Mouse (Mus musculus) bone marrow macrophage, adult 2 months (primary cell): ENCODE data around the gene Gas6. TPM values are rescaled to one million over a fixed set of nuclear protein-coding genes. Genes with fewer than 3 reads are reported as not detected.
A peak's percentile ranks its signal among the peaks of the same experiment; 100 is the strongest.

Experiments
- H3K27ac ChIP-seq: 2 replicates; pipeline ENCODE4 v1.5.1; 2012; ENCODE audit warnings: low read depth, low read length; ENCODE audit not compliant: insufficient read depth
- H3K4me1 ChIP-seq: 2 replicates; pipeline ENCODE4 v1.6.1; 2012; ENCODE audit warnings: low read length; ENCODE audit not compliant: control insufficient read depth, insufficient read depth
- H3K4me3 ChIP-seq: 2 replicates; pipeline ENCODE4 v1.5.1; 2012; ENCODE audit warnings: mild to moderate bottlenecking, low read length, moderate library complexity; ENCODE audit not compliant: insufficient read depth
- CTCF ChIP-seq: IDR thresholded peaks from 2 replicates; pipeline ENCODE4 v1.5.1; 2012; ENCODE audit warnings: low read depth, mild to moderate bottlenecking, low read length, moderate library complexity
- POLR2A ChIP-seq: IDR thresholded peaks from 2 replicates; pipeline ENCODE4 v1.6.1; 2012; ENCODE audit warnings: mild to moderate bottlenecking, low read depth, low read length, borderline replicate concordance
- polyA plus RNA-seq: library from polyadenylated mRNA; stranded (reverse); fragments of >200 nt; gene quantifications from 2 replicates; pipeline ENCODE4 v1.2.4, GENCODE M21; 2012; ENCODE audit not compliant: missing spikeins, insufficient read depth, insufficient read length

Gas6 gene
- polyA plus RNA-seq, 1 experiment, result 319 TPM

DNA sequence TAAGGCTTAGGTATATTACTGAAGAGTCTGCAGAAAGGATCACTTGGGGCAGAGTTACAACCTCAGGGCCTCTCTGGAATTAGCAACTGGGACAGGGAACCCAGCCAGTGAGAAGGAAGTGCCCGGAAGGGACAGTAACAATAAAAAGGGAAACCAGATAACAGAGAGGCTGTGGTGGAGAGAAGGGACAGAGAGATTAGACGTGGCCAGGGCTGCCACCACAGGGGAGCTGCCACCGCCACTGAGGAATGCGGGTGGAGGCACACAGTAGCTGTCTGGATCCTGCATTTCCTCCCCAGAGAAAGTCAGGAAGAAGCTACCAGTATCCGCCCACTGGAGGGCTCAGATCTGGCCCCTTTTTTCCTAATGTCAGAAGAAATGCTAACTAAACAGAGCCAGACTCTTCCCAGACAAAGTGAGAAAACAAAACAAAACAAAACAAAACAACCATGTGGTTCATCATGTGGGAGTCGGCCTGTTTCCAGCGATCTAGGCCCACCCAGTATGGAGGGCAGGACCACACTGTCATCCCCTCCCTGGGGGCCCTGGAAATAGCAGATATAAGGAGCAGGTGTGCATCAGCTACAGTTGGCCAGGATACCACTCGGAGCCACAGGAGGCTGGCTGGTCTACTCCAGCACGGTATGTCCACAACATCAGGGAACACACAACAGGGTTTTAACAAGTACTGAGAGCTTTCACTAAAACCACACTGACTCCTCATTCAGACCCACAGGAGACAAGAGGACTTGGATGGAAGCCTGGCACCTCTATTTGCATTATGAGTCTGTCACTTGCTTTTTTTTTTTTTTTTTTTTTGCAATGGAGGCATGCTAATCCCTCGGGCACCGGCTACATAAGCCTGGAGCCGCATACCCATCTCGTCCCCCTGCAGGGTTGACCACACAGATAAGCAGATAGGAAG lies 4.0 kb downstream of the Gas6 start:
- Histone ChIP-seq H3K27ac (0 out of 2 replicates have a peak overlapping the region, but pooled peaks have one; percentile 10), H3K4me3 (no peak overlapping the region), H3K4me1 (peaks cover 37% of the 10 kb centered on the region)
- TF ChIP-seq CTCF, result no peak
- TF ChIP-seq POLR2A, result no peak

DNA sequence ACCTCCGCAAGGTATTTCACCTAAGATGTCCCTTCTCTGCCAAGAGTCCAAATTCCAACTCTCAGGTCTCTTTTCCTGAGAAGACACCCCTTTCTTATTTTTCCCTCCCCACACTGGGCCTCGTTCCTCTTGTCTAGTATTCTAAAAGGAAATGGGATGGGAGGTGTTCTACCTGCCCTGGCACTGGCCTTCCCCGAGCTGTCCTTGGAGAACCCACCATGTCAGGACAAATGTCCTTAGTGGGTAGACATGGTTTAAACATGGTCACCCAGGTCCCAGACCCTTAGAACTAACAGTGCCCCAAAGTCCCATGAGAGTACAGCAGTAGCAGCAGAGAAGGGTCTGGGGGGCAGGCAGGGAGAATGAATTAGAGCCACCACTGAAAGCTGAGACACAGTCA lies 4.9 kb downstream of the Gas6 start:
- Histone ChIP-seq H3K4me1 (peaks cover 31% of the 10 kb centered on the region), H3K27ac (no peak overlapping the region), H3K4me3 (no peak overlapping the region)
- TF ChIP-seq POLR2A (no peak), CTCF (no peak)

DNA sequence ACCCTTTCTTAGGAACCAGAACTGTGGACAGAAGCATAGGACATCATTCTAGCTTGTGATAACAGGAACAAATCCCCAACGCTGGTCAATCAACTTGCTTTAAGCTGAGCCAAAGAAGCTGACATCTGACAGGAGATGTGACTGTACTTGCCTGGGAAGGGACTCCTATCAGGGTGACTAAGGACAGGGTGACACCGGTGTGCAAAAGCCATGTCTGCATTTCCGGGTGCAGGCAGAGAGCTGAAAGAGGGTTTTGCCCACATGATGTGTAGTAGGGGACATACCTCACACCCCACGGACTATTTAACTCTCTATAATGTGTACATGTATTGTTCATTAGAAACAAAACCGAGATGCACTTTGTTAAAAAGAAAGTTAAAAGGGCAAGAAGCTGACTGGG lies 11.1 kb downstream of the Gas6 start:
- peaks cover 6% of the 10 kb centered on the region for H3K4me1 ChIP-seq
- H3K4me3 ChIP-seq, result no peak overlapping the region
- H3K27ac ChIP-seq, result no peak overlapping the region
- TF ChIP-seq POLR2A, result no peak
- no peak for TF ChIP-seq CTCF

DNA sequence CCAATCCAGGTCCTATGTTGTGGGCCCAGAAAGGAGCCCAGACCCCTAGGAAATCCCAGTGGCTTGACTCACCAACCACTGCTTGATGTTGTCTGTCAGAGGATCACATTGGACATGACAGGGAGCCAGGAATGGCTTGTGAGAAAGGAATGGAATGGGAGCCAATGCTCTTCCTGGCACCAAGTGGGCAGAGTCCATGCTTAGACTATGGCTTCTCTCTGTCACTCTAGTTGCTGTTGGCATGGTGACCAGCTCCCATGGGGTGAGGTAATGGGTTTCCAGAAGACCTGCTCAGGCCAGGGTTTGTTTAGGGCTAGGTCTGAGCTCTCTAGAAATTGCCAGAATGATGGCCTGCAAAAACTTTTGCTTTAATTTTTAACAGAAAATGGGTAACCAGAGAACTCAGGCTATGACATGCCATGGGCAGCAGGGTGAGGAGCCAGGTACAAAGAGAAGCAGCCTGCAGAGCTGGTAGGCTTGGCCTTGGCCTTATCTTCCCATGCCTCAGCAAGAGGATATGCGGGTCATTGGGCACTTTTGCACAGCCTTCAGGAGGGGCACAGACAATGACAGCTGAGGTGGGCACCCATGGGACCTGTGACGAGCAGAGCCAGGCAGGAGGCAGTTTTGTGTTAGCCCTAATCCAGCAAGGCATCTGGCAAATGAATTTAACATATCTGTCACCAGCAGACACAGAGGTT lies 12.0 kb downstream of the Gas6 start:
- no peak for TF ChIP-seq POLR2A
- peaks cover 3% of the 10 kb centered on the region; the same call in 1 of the 2 replicates for H3K4me1 ChIP-seq
- H3K27ac ChIP-seq, result no peak overlapping the region

DNA sequence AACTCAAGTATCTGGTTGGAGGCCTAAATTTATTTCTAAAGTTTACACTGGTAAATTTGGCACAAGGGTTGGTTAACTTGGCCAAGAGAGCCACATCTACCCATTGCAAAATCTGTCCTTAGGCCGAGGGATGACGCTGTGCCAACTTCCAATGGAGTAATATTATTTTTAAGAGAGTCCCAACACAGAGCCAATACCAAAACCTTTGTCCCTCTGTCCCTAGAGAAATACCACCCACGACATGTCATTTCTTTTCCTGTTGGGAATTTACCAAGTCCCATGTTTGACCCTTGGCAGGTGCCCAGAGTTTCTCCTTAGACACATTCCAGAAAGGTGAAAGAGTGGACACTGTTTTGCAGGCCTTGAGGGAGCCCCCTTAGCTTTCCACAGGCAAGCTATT lies 12.7 kb downstream of the Gas6 start:
- no peak overlapping the region for H3K27ac ChIP-seq
- TF ChIP-seq POLR2A (no peak), CTCF (no peak)

More for the DNA sequence above, 12.0 kb downstream of the Gas6 start:
- no peak overlapping the region for H3K4me3 ChIP-seq

DNA sequence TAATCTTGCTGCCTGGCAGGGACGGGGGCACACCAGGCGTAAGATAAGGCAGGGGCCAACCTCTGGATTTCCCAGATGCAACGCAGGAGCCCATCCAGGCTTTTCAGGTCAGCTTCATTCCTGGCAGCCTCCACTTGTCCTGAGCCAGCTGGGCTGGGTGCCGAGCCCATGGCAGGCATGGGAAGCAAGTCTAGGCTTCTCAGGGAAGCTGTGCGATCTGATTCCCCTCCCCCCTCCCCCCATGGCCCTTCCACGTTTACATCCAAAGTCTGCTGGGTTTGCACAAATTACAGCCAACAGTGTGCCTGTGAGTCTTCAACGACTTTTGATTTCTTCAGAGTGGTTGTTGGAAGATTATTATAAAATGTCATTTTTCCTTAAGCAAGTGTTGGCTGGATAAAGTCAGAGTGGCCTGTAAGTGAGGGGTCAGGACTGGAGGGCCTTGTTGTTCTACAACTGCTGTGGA lies 13.2 kb downstream of the Gas6 start:
- Histone ChIP-seq H3K4me3 (no peak overlapping the region), H3K4me1 (no peaks in the 10 kb centered on the region), H3K27ac (no peak overlapping the region)
- TF ChIP-seq POLR2A (no peak), CTCF (no peak)

More for the DNA sequence above, 12.7 kb downstream of the Gas6 start:
- peaks cover under 1% of the 10 kb centered on the region; the same call in 1 of the 2 replicates for H3K4me1 ChIP-seq
- no peak overlapping the region for H3K4me3 ChIP-seq

GRCm38 (mm10) chr8:13475892-13476291 lies 18.4 kb downstream of the Gas6 start:
- no peak overlapping the region for H3K27ac ChIP-seq
- no peak overlapping the region for H3K4me3 ChIP-seq
- no peak for TF ChIP-seq POLR2A
- TF ChIP-seq CTCF, result peak; percentile 23; the same call in 1 of the 2 replicates
- no peaks in the 10 kb centered on the region for H3K4me1 ChIP-seq

- TF ChIP-seq CTCF, result no peak
- no peak for TF ChIP-seq POLR2A
- H3K4me1 ChIP-seq, result no peaks in the 10 kb centered on the region
- H3K4me3 ChIP-seq, result no peak overlapping the region
- no peak overlapping the region for H3K27ac ChIP-seq
These were observed 22.0 kb downstream of the Gas6 start for GRCm38 (mm10) chr8:13472284-13472683.

- Histone ChIP-seq H3K27ac (no peak overlapping the region), H3K4me1 (no peaks in the 10 kb centered on the region), H3K4me3 (no peak overlapping the region)
- TF ChIP-seq POLR2A, result no peak
- TF ChIP-seq CTCF, result no peak
These were observed 22.8 kb downstream of the Gas6 start for GRCm38 (mm10) chr8:13471484-13471883.

GRCm38 (mm10) chr8:13468737-13469136 lies 25.6 kb downstream of the Gas6 start:
- H3K4me3 ChIP-seq, result no peak overlapping the region
- H3K4me1 ChIP-seq, result no peaks in the 10 kb centered on the region
- no peak for TF ChIP-seq POLR2A
- no peak for TF ChIP-seq CTCF

More at GRCm38 (mm10) chr8:13468737-13469136, 25.6 kb downstream of the Gas6 start:
- no peak overlapping the region for H3K27ac ChIP-seq
